Mouse (Mus musculus): ENCODE data around the gene Kalrn. TPM values are rescaled to one million over a fixed set of nuclear protein-coding genes. Genes with fewer than 3 reads are reported as not detected.

Gene Kalrn
- polyA plus RNA-seq, 1 experiment from 2014 or later, result 16.8 TPM

DNA sequence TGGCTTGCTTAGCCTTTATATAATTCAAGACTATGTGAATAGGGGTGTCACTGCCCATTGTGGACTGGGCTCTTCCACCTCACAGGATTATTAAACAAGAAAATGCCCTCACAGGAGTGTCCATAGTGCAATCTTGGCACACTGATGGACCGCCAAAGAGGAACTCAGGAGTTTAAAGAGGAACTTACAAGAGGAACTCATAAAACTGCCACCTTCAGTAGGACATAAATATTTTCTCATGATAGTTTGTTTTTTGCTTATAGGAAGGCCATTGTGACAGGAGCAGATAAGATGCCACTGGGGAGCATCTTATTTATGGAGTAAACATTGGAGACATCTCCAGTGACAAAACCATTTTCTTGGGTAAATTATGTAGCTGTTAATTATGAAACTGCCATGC lies 618.5 kb downstream of the Kalrn start:
- Histone ChIP-seq H3K27me3 (ENCODE audit: control insufficient read depth, insufficient read depth, low read length) (no peaks in the 10 kb centered on the region), H3K4me1 (ENCODE audit: control insufficient read depth, insufficient read depth, low read length) (no peaks in the 10 kb centered on the region), H3K9ac (ENCODE audit: low read length) (no peak overlapping the region), H3K9me3 (ENCODE audit: control insufficient read depth, low read length) (no peaks in the 10 kb centered on the region), H3K4me2 (no peak overlapping the region), H3K27ac (ENCODE audit: low read depth, low read length) (no peak overlapping the region), H3K36me3 (ENCODE audit: control insufficient read depth, insufficient read depth, low read length) (peaks cover 22% of the 10 kb centered on the region), H3K4me3 (ENCODE audit: low read depth, low read length) (no peak overlapping the region)
- ATAC-seq (ENCODE audit: low FRiP score) (no peak), DNase-seq (ENCODE audit: low spot score, missing footprints) (no peak)
- 97% methylated on average over 1 of the region's 1 CpGs for WGBS

DNA sequence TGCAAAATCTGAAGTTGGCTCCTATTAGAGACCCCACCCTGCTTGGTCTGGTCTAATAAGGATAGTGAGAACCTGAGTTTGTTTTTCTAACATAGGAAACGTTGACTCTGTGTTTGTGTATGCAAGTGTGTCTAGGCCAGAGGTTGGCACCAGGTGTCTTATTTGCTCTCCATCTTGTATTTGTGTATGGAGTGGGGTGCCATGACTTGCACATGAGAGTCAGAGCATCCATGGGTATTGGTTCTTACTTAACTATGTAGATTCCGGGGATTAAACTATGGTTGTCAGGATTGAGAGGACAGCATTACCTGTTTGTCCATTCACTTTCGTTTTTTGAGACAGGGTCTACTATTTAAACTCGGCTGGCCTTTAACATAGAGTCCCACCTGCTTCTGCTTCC lies 620.3 kb downstream of the Kalrn start:
- H3K9me3 ChIP-seq (ENCODE audit: control insufficient read depth, low read length), result no peaks in the 10 kb centered on the region
- H3K9ac ChIP-seq (ENCODE audit: low read length), result no peak overlapping the region
- no peak for ATAC-seq (ENCODE audit: low FRiP score)
- WGBS, result 90% methylated on average over 4 of the region's 4 CpGs
- no peaks in the 10 kb centered on the region for H3K27me3 ChIP-seq (ENCODE audit: control insufficient read depth, insufficient read depth, low read length)
- no peak overlapping the region for H3K27ac ChIP-seq (ENCODE audit: low read depth, low read length)
- DNase-seq (ENCODE audit: low spot score, missing footprints), result no peak
- H3K4me2 ChIP-seq, result no peak overlapping the region
- H3K36me3 ChIP-seq (ENCODE audit: control insufficient read depth, insufficient read depth, low read length), result peaks cover 22% of the 10 kb centered on the region
- no peak overlapping the region for H3K4me3 ChIP-seq (ENCODE audit: low read depth, low read length)
- no peaks in the 10 kb centered on the region for H3K4me1 ChIP-seq (ENCODE audit: control insufficient read depth, insufficient read depth, low read length)

DNA sequence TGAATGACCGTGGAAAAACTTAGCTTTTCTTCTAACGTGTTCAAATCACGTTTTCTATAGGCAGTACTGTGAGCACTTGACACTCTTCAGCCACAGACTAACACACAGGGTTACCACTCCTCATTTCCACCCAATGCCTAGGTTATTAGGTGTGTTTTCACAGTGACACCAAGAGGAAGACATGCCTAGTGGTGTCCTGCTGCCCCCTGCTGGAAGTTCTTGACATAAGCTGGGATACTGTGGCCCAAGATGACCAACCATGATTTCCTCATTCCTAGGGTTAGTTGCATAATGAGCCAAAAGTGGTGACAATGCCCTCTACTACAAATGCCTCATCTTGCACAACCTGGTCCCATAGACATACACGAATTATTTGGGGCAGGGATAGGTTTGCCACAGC lies 622.5 kb downstream of the Kalrn start:
- no peaks in the 10 kb centered on the region for H3K4me1 ChIP-seq (ENCODE audit: control insufficient read depth, insufficient read depth, low read length)
- H3K9ac ChIP-seq (ENCODE audit: low read length), result no peak overlapping the region
- H3K9me3 ChIP-seq (ENCODE audit: control insufficient read depth, low read length), result no peaks in the 10 kb centered on the region
- no peak overlapping the region for H3K27ac ChIP-seq (ENCODE audit: low read depth, low read length)
- H3K36me3 ChIP-seq (ENCODE audit: control insufficient read depth, insufficient read depth, low read length), result peaks cover 16% of the 10 kb centered on the region; the same call in 1 of the 2 replicates
- ATAC-seq (ENCODE audit: low FRiP score) (peak; percentile 65; the same call in 1 of the 2 replicates), DNase-seq (ENCODE audit: low spot score, missing footprints) (peak; percentile 97)
- no peak overlapping the region for H3K4me3 ChIP-seq (ENCODE audit: low read depth, low read length)
- H3K4me2 ChIP-seq, result no peak overlapping the region
- no peaks in the 10 kb centered on the region for H3K27me3 ChIP-seq (ENCODE audit: control insufficient read depth, insufficient read depth, low read length)
- WGBS, result 47% methylated on average over 4 of the region's 4 CpGs

DNA sequence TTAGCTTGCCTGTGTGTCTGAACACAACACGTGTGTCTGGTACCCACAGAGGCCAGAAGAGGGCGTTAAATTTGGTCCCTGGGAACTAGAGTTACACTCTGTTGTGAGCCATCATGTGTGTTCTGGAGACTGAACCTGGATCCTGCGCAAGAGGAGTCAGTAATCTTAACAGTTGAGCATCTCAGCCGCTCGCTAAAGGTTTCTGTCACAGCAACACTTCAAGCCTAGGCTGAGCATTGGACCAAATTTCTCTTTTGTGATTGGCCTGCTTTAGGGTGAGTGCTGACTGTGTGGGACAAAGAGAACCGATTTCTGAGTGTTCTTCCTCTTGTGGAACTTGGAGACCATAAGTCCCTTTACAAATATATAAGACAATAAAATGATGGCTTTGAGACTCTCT lies 622.9 kb downstream of the Kalrn start:
- Histone ChIP-seq H3K27ac (ENCODE audit: low read depth, low read length) (no peak overlapping the region), H3K9ac (ENCODE audit: low read length) (no peak overlapping the region), H3K4me1 (ENCODE audit: control insufficient read depth, insufficient read depth, low read length) (no peaks in the 10 kb centered on the region), H3K36me3 (ENCODE audit: control insufficient read depth, insufficient read depth, low read length) (peaks cover 12% of the 10 kb centered on the region; the same call in 1 of the 2 replicates), H3K4me2 (no peak overlapping the region), H3K9me3 (ENCODE audit: control insufficient read depth, low read length) (no peaks in the 10 kb centered on the region), H3K27me3 (ENCODE audit: control insufficient read depth, insufficient read depth, low read length) (no peaks in the 10 kb centered on the region), H3K4me3 (ENCODE audit: low read depth, low read length) (no peak overlapping the region)
- DNase-seq (ENCODE audit: low spot score, missing footprints) (no peak), ATAC-seq (ENCODE audit: low FRiP score) (0 out of 2 replicates have a peak, but pooled peaks have one; percentile 33)
- WGBS, result 82% methylated on average over 6 of the region's 6 CpGs

DNA sequence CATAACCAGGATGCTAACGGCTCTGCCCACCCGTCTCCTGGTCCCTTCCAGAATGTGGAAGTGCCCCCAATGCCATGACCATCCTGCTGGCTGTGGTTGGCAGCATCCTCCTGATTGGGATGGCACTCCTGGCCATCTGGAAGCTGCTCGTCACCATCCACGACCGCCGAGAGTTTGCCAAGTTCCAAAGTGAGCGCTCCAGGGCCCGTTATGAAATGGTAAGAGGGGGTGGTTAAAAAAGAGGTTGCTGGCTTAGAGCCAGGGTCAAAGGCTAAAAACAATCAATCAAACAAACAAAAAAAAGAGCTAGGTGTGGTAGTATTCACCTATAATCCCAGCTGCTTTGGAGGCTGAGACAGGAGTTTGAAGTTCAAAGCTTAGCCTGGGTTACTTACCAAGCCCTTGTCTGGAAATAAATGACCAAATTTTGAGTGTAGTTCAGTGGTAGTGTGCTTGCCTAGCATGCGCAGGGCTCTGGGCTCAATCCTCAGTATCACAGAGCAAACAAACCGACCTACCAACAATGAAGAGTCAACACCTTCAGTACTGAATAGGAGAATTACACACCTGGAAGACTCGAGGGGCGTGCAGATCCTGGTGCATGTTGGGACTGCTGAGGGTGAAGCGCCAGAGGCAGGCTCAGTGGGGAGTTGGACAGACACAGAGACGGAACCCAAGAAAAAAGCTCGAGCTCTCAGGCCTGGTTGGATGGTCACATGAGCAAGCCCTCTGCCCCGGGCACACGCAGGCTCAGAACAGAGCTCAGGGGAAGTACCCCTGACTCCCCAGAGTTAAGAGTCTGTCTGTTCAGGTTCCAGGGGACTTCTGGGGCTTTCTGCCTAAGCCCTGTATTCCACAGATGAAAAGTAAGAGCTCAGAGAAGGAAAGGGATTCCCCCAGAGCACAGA lies 625.4 kb downstream of the Kalrn start:
- H3K9ac ChIP-seq (ENCODE audit: low read length), result no peak overlapping the region
- no peaks in the 10 kb centered on the region for H3K36me3 ChIP-seq (ENCODE audit: control insufficient read depth, insufficient read depth, low read length)
- H3K27ac ChIP-seq (ENCODE audit: low read depth, low read length), result no peak overlapping the region
- no peaks in the 10 kb centered on the region for H3K4me1 ChIP-seq (ENCODE audit: control insufficient read depth, insufficient read depth, low read length)
- no peak overlapping the region for H3K4me2 ChIP-seq
- DNase-seq (ENCODE audit: low spot score, missing footprints), result no peak
- H3K27me3 ChIP-seq (ENCODE audit: control insufficient read depth, insufficient read depth, low read length), result no peaks in the 10 kb centered on the region
- ATAC-seq (ENCODE audit: low FRiP score), result no peak
- H3K4me3 ChIP-seq (ENCODE audit: low read depth, low read length), result no peak overlapping the region
- no peaks in the 10 kb centered on the region for H3K9me3 ChIP-seq (ENCODE audit: control insufficient read depth, low read length)
- 88% methylated on average over 17 of the region's 17 CpGs for WGBS

DNA sequence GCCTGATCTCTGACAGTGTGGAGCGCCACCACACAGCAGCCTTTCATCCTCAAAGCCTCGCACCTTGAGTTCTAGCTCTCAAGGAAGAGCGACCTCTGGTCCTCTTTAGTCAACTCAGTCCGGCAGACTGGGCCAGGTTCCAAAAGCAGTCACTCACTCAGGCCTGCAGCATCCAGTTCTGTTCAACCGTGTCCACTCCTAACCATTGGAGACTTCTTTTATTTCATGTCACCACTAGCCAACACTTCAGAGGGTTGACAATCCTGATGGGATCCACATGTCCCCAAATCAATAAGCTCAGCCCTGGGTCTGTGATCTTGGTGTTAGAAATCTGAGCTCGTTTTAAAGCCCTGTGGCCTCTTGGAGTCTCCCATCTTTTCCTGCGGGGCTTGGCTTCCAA lies 627.3 kb downstream of the Kalrn start:
- DNase-seq (ENCODE audit: low spot score, missing footprints) (no peak), ATAC-seq (ENCODE audit: low FRiP score) (no peak)
- H3K27ac ChIP-seq (ENCODE audit: low read depth, low read length), result no peak overlapping the region
- 82% methylated on average over 7 of the region's 7 CpGs for WGBS
- 0 out of 2 replicates have a peak, but pooled peaks cover 2% of the 10 kb centered on the region for H3K4me1 ChIP-seq (ENCODE audit: control insufficient read depth, insufficient read depth, low read length)
- H3K4me3 ChIP-seq (ENCODE audit: low read depth, low read length), result no peak overlapping the region
- H3K9me3 ChIP-seq (ENCODE audit: control insufficient read depth, low read length), result no peaks in the 10 kb centered on the region
- H3K36me3 ChIP-seq (ENCODE audit: control insufficient read depth, insufficient read depth, low read length), result no peaks in the 10 kb centered on the region
- H3K4me2 ChIP-seq, result no peak overlapping the region
- no peaks in the 10 kb centered on the region for H3K27me3 ChIP-seq (ENCODE audit: control insufficient read depth, insufficient read depth, low read length)
- H3K9ac ChIP-seq (ENCODE audit: low read length), result no peak overlapping the region

DNA sequence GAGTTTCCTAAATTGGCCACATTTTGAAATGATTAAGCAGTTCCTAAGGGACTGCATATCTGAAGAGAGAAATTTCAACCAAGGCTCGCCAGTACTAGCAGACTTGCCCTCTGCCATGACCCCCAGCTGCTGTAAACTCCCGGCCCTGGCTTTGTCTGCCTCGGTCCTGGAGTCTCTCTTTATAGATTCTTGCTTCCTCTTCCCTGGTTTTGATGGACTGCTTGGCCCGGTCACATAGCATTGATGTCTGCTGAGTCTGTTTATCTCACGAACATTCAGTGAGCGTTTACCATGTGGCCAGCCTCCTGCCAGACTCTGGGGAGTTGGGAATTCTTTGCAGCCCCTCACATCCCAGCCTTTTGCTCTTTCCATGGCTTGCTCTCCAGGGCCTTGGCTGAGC lies 628.6 kb downstream of the Kalrn start:
- Histone ChIP-seq H3K27me3 (ENCODE audit: control insufficient read depth, insufficient read depth, low read length) (no peaks in the 10 kb centered on the region), H3K36me3 (ENCODE audit: control insufficient read depth, insufficient read depth, low read length) (no peaks in the 10 kb centered on the region), H3K9me3 (ENCODE audit: control insufficient read depth, low read length) (no peaks in the 10 kb centered on the region), H3K4me1 (ENCODE audit: control insufficient read depth, insufficient read depth, low read length) (0 out of 2 replicates have a peak, but pooled peaks cover 2% of the 10 kb centered on the region), H3K27ac (ENCODE audit: low read depth, low read length) (no peak overlapping the region), H3K4me2 (no peak overlapping the region), H3K9ac (ENCODE audit: low read length) (no peak overlapping the region), H3K4me3 (ENCODE audit: low read depth, low read length) (no peak overlapping the region)
- 54% methylated on average over 6 of the region's 6 CpGs for WGBS
- ATAC-seq (ENCODE audit: low FRiP score) (no peak), DNase-seq (ENCODE audit: low spot score, missing footprints) (no peak)

DNA sequence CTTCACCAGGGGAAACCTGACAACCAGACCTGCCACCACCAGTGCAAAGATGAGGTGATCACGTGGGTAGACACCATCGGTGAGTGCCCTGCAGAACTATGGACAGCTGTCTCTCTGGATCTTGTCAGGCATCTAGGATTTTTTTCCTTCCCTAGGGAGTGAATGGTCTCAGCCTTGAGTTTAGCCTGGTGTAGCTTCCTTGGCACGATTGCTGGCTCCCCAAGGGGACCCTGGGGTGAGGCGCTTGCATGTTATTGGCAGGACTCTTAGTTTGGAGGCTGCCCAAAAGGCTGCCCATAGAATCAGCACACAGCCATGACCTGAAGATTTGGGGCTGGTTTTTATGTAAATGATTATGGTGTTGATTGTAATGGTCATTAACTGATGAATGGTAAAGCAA lies 629.2 kb downstream of the Kalrn start:
- no peak overlapping the region for H3K27ac ChIP-seq (ENCODE audit: low read depth, low read length)
- H3K4me3 ChIP-seq (ENCODE audit: low read depth, low read length), result no peak overlapping the region
- no peak overlapping the region for H3K9ac ChIP-seq (ENCODE audit: low read length)
- ATAC-seq (ENCODE audit: low FRiP score), result no peak
- no peaks in the 10 kb centered on the region for H3K9me3 ChIP-seq (ENCODE audit: control insufficient read depth, low read length)
- 0 out of 2 replicates have a peak, but pooled peaks cover 2% of the 10 kb centered on the region for H3K4me1 ChIP-seq (ENCODE audit: control insufficient read depth, insufficient read depth, low read length)
- H3K36me3 ChIP-seq (ENCODE audit: control insufficient read depth, insufficient read depth, low read length), result no peaks in the 10 kb centered on the region
- WGBS, result 82% methylated on average over 4 of the region's 4 CpGs
- no peaks in the 10 kb centered on the region for H3K27me3 ChIP-seq (ENCODE audit: control insufficient read depth, insufficient read depth, low read length)
- no peak for DNase-seq (ENCODE audit: low spot score, missing footprints)
- no peak overlapping the region for H3K4me2 ChIP-seq

DNA sequence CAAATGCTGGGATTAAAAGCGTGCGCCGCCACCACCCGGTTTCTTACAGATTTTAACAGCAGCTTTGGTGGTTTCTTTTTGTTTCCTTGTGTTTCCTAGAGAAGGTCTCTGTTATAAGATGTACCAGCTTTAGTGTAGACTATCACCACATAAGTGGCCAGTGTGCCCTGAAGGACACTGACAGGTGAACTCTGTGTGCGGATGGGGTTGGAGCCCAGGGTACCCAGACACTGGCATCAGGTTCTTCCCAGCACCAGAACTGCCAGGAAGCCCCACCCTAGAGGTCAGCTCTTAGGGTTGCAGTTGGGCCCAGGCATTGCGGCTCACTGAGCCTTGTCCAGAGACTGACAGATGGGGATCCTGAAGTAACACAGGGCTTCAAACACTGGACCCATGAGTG lies 629.9 kb downstream of the Kalrn start:
- no peaks in the 10 kb centered on the region for H3K27me3 ChIP-seq (ENCODE audit: control insufficient read depth, insufficient read depth, low read length)
- no peak for ATAC-seq (ENCODE audit: low FRiP score)
- 0 out of 2 replicates have a peak, but pooled peaks cover 2% of the 10 kb centered on the region for H3K4me1 ChIP-seq (ENCODE audit: control insufficient read depth, insufficient read depth, low read length)
- 99% methylated on average over 6 of the region's 6 CpGs for WGBS
- no peak for DNase-seq (ENCODE audit: low spot score, missing footprints)
- no peak overlapping the region for H3K4me3 ChIP-seq (ENCODE audit: low read depth, low read length)
- H3K36me3 ChIP-seq (ENCODE audit: control insufficient read depth, insufficient read depth, low read length), result no peaks in the 10 kb centered on the region
- H3K27ac ChIP-seq (ENCODE audit: low read depth, low read length), result no peak overlapping the region
- H3K9ac ChIP-seq (ENCODE audit: low read length), result no peak overlapping the region
- no peak overlapping the region for H3K4me2 ChIP-seq
- H3K9me3 ChIP-seq (ENCODE audit: control insufficient read depth, low read length), result no peaks in the 10 kb centered on the region

All from midbrain, embryonic 11.5 days (tissue).